Mouse (Mus musculus) kidney, embryonic 16.5 days (tissue): ENCODE measurements at regions not wholly inside any gene's neighbourhood (a gene's known extent, or its start where the extent isn't known, plus 50 kb on each side); places are given as distances from the start of the nearest gene placed in this dataset.
A peak's percentile ranks its signal among the peaks of the same experiment; 100 is the strongest.
"Not testable (repeated sequence)": the region's sequence is repeated elsewhere in the genome, so short reads cannot be mapped to it uniquely, and the experiment has no call there.

Experiments used
- ATAC-seq: fragments of 200-750 bp; cut with Nextera tagmentation; 2 replicates; pipeline ENCODE4 v1.8.0; 2017; ENCODE audit warnings: moderate TSS enrichment; ENCODE audit not compliant: low FRiP score, low TSS enrichment
- H3K27ac ChIP-seq: fragments of 300-500 bp; sonication (generic); 2 replicates; pipeline ENCODE4 v1.5.1; 2014; ENCODE audit warnings: low read length
- H3K27me3 ChIP-seq: fragments of 300-500 bp; sonication (generic); 2 replicates; pipeline ENCODE4 v1.6.1; 2014; ENCODE audit warnings: low read length, control low read depth, mixed read lengths; ENCODE audit not compliant: insufficient read depth
- H3K36me3 ChIP-seq: fragments of 300-500 bp; sonication (generic); 2 replicates; pipeline ENCODE4 v1.6.1; 2014; ENCODE audit warnings: low read length, control low read depth, mixed read lengths; ENCODE audit not compliant: insufficient read depth
- H3K4me1 ChIP-seq: fragments of 300-500 bp; sonication (generic); 2 replicates; pipeline ENCODE4 v1.6.1; 2014; ENCODE audit warnings: low read length, control low read depth, mixed read lengths; ENCODE audit not compliant: insufficient read depth
- H3K4me2 ChIP-seq: fragments of 300-500 bp; sonication (generic); replicated peaks from 2 replicates; pipeline ENCODE4 v1.6.1; 2014; ENCODE audit warnings: low read depth, low read length
- H3K4me3 ChIP-seq: fragments of 300-500 bp; sonication (generic); 2 replicates; pipeline ENCODE4 v1.5.1; 2014; ENCODE audit warnings: mild to moderate bottlenecking, low read length
- H3K9ac ChIP-seq: fragments of 300-500 bp; sonication (generic); replicated peaks from 2 replicates; pipeline ENCODE4 v1.6.1; 2014; ENCODE audit warnings: low read length
- H3K9me3 ChIP-seq: fragments of 300-500 bp; sonication (generic); 2 replicates; pipeline ENCODE4 v1.6.1; 2016; ENCODE audit warnings: low read length, control low read depth
- WGBS: fragments of 180-500 bp; shearing (Covaris S2); extraction: QIAGEN DNeasy Blood & Tissue Kit; methylation state at CpG from one replicate; pipeline ENCODE4 v1.1.7; 2014; 5-methylcytosine and 5-hydroxymethylcytosine counted together

GRCm38 (mm10) chr1:47310572-47311075, 418.0 kb upstream of the Slc39a10 start:
- ATAC-seq: no peak
- H3K4me1 ChIP-seq: no peaks in the 10 kb centered on the region
- no peaks in the 10 kb centered on the region for H3K9me3 ChIP-seq
- H3K9ac ChIP-seq: no peak overlapping the region
- 81% methylated on average over 2 of the region's 2 CpGs for WGBS
- H3K36me3 ChIP-seq: no peaks in the 10 kb centered on the region
- no peak overlapping the region for H3K27ac ChIP-seq
- H3K4me2 ChIP-seq: no peak overlapping the region
- no peaks in the 10 kb centered on the region for H3K27me3 ChIP-seq
- no peak overlapping the region for H3K4me3 ChIP-seq

GRCm38 (mm10) chr1:47306961-47307360, 414.3 kb upstream of the Slc39a10 start:
- no peak for ATAC-seq
- Histone ChIP-seq H3K27me3 (no peaks in the 10 kb centered on the region), H3K36me3 (no peaks in the 10 kb centered on the region), H3K4me3 (no peak overlapping the region), H3K4me1 (no peaks in the 10 kb centered on the region), H3K9me3 (no peaks in the 10 kb centered on the region), H3K4me2 (no peak overlapping the region), H3K27ac (no peak overlapping the region), H3K9ac (no peak overlapping the region)

- no peaks in the 10 kb centered on the region for H3K36me3 ChIP-seq
- H3K9me3 ChIP-seq: no peaks in the 10 kb centered on the region
- no peaks in the 10 kb centered on the region for H3K27me3 ChIP-seq
- 97% methylated on average over 1 of the region's 1 CpGs for WGBS
- no peak overlapping the region for H3K4me3 ChIP-seq
- H3K4me2 ChIP-seq: no peak overlapping the region
- ATAC-seq: no peak
- H3K27ac ChIP-seq: no peak overlapping the region
- no peaks in the 10 kb centered on the region for H3K4me1 ChIP-seq
- no peak overlapping the region for H3K9ac ChIP-seq
Measured at GRCm38 (mm10) chr1:47299311-47299710, 406.7 kb upstream of the Slc39a10 start.

GRCm38 (mm10) chr1:47285639-47286038, 393.0 kb upstream of the Slc39a10 start:
- Histone ChIP-seq H3K36me3 (no peaks in the 10 kb centered on the region), H3K27ac (no peak overlapping the region), H3K4me1 (no peaks in the 10 kb centered on the region), H3K4me2 (no peak overlapping the region), H3K9me3 (no peaks in the 10 kb centered on the region), H3K9ac (no peak overlapping the region), H3K4me3 (no peak overlapping the region), H3K27me3 (no peaks in the 10 kb centered on the region)
- 93% methylated on average over 1 of the region's 1 CpGs for WGBS
- ATAC-seq: no peak

- Histone ChIP-seq H3K4me2 (no peak overlapping the region), H3K27ac (no peak overlapping the region), H3K27me3 (no peaks in the 10 kb centered on the region), H3K4me1 (0 out of 2 replicates have a peak, but pooled peaks cover 3% of the 10 kb centered on the region), H3K9ac (no peak overlapping the region), H3K4me3 (no peak overlapping the region), H3K36me3 (no peaks in the 10 kb centered on the region), H3K9me3 (no peaks in the 10 kb centered on the region)
- WGBS: 73% methylated on average over 5 of the region's 5 CpGs
- no peak for ATAC-seq
Measured at GRCm38 (mm10) chr1:47278321-47279020, 385.8 kb upstream of the Slc39a10 start.

- H3K4me2 ChIP-seq: no peak overlapping the region
- WGBS: 24% methylated on average over 2 of the region's 2 CpGs
- H3K27ac ChIP-seq: no peak overlapping the region
- H3K9me3 ChIP-seq: no peaks in the 10 kb centered on the region
- no peaks in the 10 kb centered on the region for H3K36me3 ChIP-seq
- ATAC-seq: 0 out of 2 replicates have a peak, but pooled peaks have one; percentile 23
- 0 out of 2 replicates have a peak, but pooled peaks cover 3% of the 10 kb centered on the region for H3K4me1 ChIP-seq
- H3K9ac ChIP-seq: no peak overlapping the region
- H3K4me3 ChIP-seq: no peak overlapping the region
- no peaks in the 10 kb centered on the region for H3K27me3 ChIP-seq
Measured at GRCm38 (mm10) chr1:47277839-47278238, 385.2 kb upstream of the Slc39a10 start.

GRCm38 (mm10) chr1:47272131-47272530, 379.5 kb upstream of the Slc39a10 start:
- Histone ChIP-seq H3K4me3 (no peak overlapping the region), H3K4me1 (no peaks in the 10 kb centered on the region), H3K27ac (no peak overlapping the region), H3K9me3 (no peaks in the 10 kb centered on the region), H3K4me2 (no peak overlapping the region), H3K9ac (no peak overlapping the region), H3K36me3 (no peaks in the 10 kb centered on the region), H3K27me3 (no peaks in the 10 kb centered on the region)
- no peak for ATAC-seq

GRCm38 (mm10) chr1:47263611-47264010, 371.0 kb upstream of the Slc39a10 start:
- ATAC-seq: no peak
- no peaks in the 10 kb centered on the region for H3K9me3 ChIP-seq
- H3K4me2 ChIP-seq: no peak overlapping the region
- H3K36me3 ChIP-seq: no peaks in the 10 kb centered on the region
- no peak overlapping the region for H3K4me3 ChIP-seq
- 44% methylated on average over 1 of the region's 1 CpGs for WGBS
- H3K27ac ChIP-seq: no peak overlapping the region
- H3K9ac ChIP-seq: no peak overlapping the region
- no peaks in the 10 kb centered on the region for H3K27me3 ChIP-seq
- H3K4me1 ChIP-seq: no peaks in the 10 kb centered on the region

GRCm38 (mm10) chr1:47261505-47262130, 369.0 kb upstream of the Slc39a10 start:
- H3K4me1 ChIP-seq: no peaks in the 10 kb centered on the region
- 80% methylated on average over 3 of the region's 3 CpGs for WGBS
- no peak for ATAC-seq
- H3K9me3 ChIP-seq: no peaks in the 10 kb centered on the region
- no peaks in the 10 kb centered on the region for H3K27me3 ChIP-seq
- H3K4me3 ChIP-seq: no peak overlapping the region
- H3K27ac ChIP-seq: no peak overlapping the region
- H3K4me2 ChIP-seq: no peak overlapping the region
- no peaks in the 10 kb centered on the region for H3K36me3 ChIP-seq
- no peak overlapping the region for H3K9ac ChIP-seq

- WGBS: 86% methylated on average over 9 of the region's 13 CpGs
- not testable (repeated sequence) for H3K9ac ChIP-seq, H3K4me2 ChIP-seq, H3K4me3 ChIP-seq, H3K36me3 ChIP-seq, ATAC-seq, H3K27ac ChIP-seq, H3K27me3 ChIP-seq, H3K9me3 ChIP-seq, H3K4me1 ChIP-seq
Measured at GRCm38 (mm10) chr1:47250706-47251105, 358.1 kb upstream of the Slc39a10 start.
